Mouse (Mus musculus): ENCODE results near the gene Pou3f1. TPM values are rescaled to one million over a fixed set of nuclear protein-coding genes. Genes with fewer than 3 reads are reported as not detected.

Gene Pou3f1
- total and polyA plus RNA-seq, 3 experiments, result 0.04 to 0.16 (median 0.08) TPM

DNA sequence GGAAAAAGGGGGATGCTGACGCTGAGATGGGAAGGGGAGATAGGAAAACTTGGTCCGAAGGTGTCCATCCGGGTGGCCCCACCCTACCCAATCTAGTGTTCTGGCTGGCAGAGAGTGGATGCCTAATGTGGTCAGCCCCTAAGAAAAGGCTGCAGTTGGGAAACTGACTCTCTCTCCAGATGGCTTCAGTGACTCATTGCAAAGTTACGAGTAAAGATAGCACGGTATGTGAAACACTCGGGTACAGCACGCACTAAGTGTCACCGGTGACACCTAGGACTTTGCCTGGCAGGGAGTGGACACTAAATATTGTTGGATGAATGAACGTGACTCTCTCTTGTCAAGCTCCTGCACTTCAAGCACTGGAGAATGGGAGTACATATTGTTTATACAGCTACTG, 12.7 kb upstream of the Pou3f1 start:
- H3K4me1 ChIP-seq (ENCODE audit: control insufficient read depth, insufficient read depth, low read length), result peaks cover 4% of the 10 kb centered on the region; the same call in 1 of the 2 replicates
- H3K79me2 ChIP-seq (replicated peaks; ENCODE audit: control insufficient read depth, insufficient read depth, low read length), result no peaks in the 10 kb centered on the region
- H3K9ac ChIP-seq (ENCODE audit: low read depth, low read length), result no peak overlapping the region
- no peaks in the 10 kb centered on the region for H3K36me3 ChIP-seq (ENCODE audit: control insufficient read depth, insufficient read depth, low read length)
- no peaks in the 10 kb centered on the region for H3K27me3 ChIP-seq (ENCODE audit: control insufficient read depth, insufficient read depth, low read length)
- no peak overlapping the region for H3K27ac ChIP-seq
- intact Hi-C loops (cut with DNase I), result no loop called here
- no peak overlapping the region for H3K4me3 ChIP-seq
- 59% methylated on average over 9 of the region's 9 CpGs for WGBS
- TF ChIP-seq POLR2A (IDR thresholded peaks at IDR 0.05; ENCODE audit: insufficient read depth, low read depth, low read length) (no peak), CTCF (IDR thresholded peaks at IDR 0.05) (no peak), EP300 (IDR thresholded peaks at IDR 0.05; ENCODE audit: insufficient read depth, low read depth, low read length) (peak; percentile 48; the same call in 1 of the 2 replicates)
- DNase-seq, result no peak

DNA sequence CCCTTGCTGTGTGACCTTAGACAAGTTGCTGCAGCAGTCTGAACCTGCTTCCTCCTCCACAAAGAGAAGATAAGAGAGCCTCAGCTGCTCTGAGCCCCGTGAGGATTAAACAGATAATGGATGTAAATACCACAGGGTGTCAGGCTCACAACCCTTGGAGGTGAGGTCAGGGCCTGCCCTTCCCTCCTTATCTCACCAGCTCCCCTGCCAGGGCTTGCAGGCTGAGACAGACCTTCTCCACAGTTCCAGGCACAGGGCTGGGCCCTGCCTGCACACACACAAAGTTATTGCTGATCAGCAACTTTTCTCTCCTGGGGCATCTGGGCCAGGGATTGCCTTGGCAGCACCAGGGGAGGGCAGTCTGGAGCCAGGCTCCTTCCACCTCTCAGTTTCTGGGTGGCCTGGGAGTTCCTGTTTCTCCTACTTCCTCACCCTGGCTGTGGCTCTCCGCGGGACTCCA, 11.6 kb upstream of the Pou3f1 start:
- WGBS, result 32% methylated on average over 3 of the region's 3 CpGs
- Histone ChIP-seq H3K27ac (no peak overlapping the region), H3K36me3 (ENCODE audit: control insufficient read depth, insufficient read depth, low read length) (no peaks in the 10 kb centered on the region), H3K79me2 (replicated peaks; ENCODE audit: control insufficient read depth, insufficient read depth, low read length) (no peaks in the 10 kb centered on the region), H3K27me3 (ENCODE audit: control insufficient read depth, insufficient read depth, low read length) (no peaks in the 10 kb centered on the region), H3K4me1 (ENCODE audit: control insufficient read depth, insufficient read depth, low read length) (peaks cover 4% of the 10 kb centered on the region; the same call in 1 of the 2 replicates), H3K9ac (ENCODE audit: low read depth, low read length) (no peak overlapping the region), H3K4me3 (no peak overlapping the region)
- TF ChIP-seq CTCF (IDR thresholded peaks at IDR 0.05) (peak; percentile 41), POLR2A (IDR thresholded peaks at IDR 0.05; ENCODE audit: insufficient read depth, low read depth, low read length) (no peak)
- DNase-seq, result peak; percentile 23 to 42
- intact Hi-C loops (cut with DNase I), result no loop called here

DNA sequence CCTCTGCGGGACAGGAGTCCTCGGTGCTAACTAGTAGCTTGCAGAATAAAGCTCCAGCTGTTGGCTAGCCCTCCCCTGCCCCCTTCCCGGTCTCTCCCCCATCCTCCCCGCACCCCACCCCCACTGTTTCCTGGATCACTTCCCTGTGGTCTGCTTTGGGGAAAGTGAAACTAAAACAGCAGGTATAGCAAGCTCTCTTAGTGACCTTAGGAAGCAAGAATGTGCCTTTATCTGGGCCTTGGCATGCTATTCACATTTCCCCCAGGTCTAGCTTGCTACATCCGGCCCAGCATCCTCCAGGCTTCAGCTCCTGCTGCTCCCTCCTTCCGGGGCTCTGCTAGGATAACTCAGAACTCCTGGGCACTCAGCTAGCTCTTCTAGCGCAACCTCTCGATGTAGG, 10.0 kb upstream of the Pou3f1 start:
- no peaks in the 10 kb centered on the region for H3K79me2 ChIP-seq (replicated peaks; ENCODE audit: control insufficient read depth, insufficient read depth, low read length)
- no peaks in the 10 kb centered on the region for H3K36me3 ChIP-seq (ENCODE audit: control insufficient read depth, insufficient read depth, low read length)
- intact Hi-C loops (cut with DNase I), result no loop called here
- H3K4me3 ChIP-seq, result peak overlapping the region; percentile 25; the same call in 1 of the 2 replicates
- peak overlapping the region; percentile 31; the same call in 1 of the 2 replicates for H3K27ac ChIP-seq
- DNase-seq, result peak; percentile 24 to 37
- TF ChIP-seq EP300 (IDR thresholded peaks at IDR 0.05; ENCODE audit: insufficient read depth, low read depth, low read length), result no peak
- TF ChIP-seq POLR2A (IDR thresholded peaks at IDR 0.05; ENCODE audit: insufficient read depth, low read depth, low read length), result no peak
- TF ChIP-seq CTCF (IDR thresholded peaks at IDR 0.05), result no peak
- WGBS, result 11% methylated on average over 8 of the region's 8 CpGs
- H3K9ac ChIP-seq (ENCODE audit: low read depth, low read length), result no peak overlapping the region; the same call in 1 of the 2 replicates
- peaks cover 4% of the 10 kb centered on the region; the same call in 1 of the 2 replicates for H3K4me1 ChIP-seq (ENCODE audit: control insufficient read depth, insufficient read depth, low read length)
- H3K27me3 ChIP-seq (ENCODE audit: control insufficient read depth, insufficient read depth, low read length), result no peaks in the 10 kb centered on the region

DNA sequence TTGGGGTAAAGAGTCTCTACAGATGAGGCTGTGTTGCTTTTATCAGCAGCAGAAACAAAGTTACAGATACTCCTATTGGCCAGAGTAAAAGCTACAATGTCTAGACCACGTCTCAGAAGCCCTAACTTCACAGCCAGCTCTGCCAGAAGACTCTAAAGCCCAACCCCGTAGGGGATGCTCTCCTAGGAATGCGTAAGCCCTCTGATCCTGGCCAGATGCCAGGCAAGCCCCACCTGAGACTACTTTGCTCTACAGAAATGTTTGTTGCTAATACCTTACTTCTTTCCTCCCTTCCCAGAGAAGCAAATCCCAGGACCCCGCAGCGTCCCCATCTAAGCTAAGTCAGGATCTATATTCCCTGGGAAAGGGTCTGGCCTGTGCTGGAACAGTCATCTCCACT, 8.7 kb upstream of the Pou3f1 start:
- intact Hi-C loops (cut with DNase I), result no loop called here
- H3K27ac ChIP-seq, result no peak overlapping the region
- 59% methylated on average over 5 of the region's 5 CpGs for WGBS

DNA sequence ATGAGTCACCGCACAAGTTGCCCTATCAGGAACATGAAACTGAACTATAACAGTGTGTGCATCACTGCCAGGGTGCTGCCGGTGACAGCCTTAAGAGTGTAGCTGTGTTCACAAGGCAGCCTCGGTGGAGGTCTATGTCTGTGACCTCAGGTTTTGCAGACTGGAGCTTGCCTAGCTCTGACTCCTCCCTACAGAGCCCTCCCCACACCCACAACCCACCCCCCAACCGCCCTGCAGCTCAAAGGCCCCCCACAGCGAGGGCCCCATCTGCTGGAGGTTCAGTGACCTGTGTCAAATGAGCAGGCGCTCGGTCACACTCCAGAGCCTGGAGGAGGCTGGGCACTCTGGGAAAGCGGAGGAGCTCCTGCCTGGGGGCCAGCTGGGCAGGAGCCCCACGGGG, 3.7 kb upstream of the Pou3f1 start:
- H3K4me3 ChIP-seq, result no peak overlapping the region
- H3K79me2 ChIP-seq (replicated peaks; ENCODE audit: control insufficient read depth, insufficient read depth, low read length), result no peaks in the 10 kb centered on the region
- H3K27ac ChIP-seq, result no peak overlapping the region
- H3K4me1 ChIP-seq (ENCODE audit: control insufficient read depth, insufficient read depth, low read length), result no peaks in the 10 kb centered on the region
- no peak for DNase-seq
- H3K36me3 ChIP-seq (ENCODE audit: control insufficient read depth, insufficient read depth, low read length), result no peaks in the 10 kb centered on the region
- WGBS, result 7% methylated on average over 9 of the region's 9 CpGs
- TF ChIP-seq POLR2A (IDR thresholded peaks at IDR 0.05; ENCODE audit: insufficient read depth, low read depth, low read length) (no peak), CTCF (IDR thresholded peaks at IDR 0.05) (peak; percentile 18)
- H3K27me3 ChIP-seq (ENCODE audit: control insufficient read depth, insufficient read depth, low read length), result peaks cover 6% of the 10 kb centered on the region
- no peak overlapping the region for H3K9ac ChIP-seq (ENCODE audit: low read depth, low read length)
- intact Hi-C loops (cut with DNase I), result no loop called here

More for the DNA sequence above, 8.7 kb upstream of the Pou3f1 start:
- H3K27me3 ChIP-seq (ENCODE audit: control insufficient read depth, insufficient read depth, low read length), result no peaks in the 10 kb centered on the region
- TF ChIP-seq CTCF (IDR thresholded peaks at IDR 0.05), result no peak
- no peak for TF ChIP-seq EP300 (IDR thresholded peaks at IDR 0.05; ENCODE audit: insufficient read depth, low read depth, low read length)
- TF ChIP-seq POLR2A (IDR thresholded peaks at IDR 0.05; ENCODE audit: insufficient read depth, low read depth, low read length), result no peak
- H3K4me3 ChIP-seq, result no peak overlapping the region
- DNase-seq, result no peak
- no peaks in the 10 kb centered on the region for H3K79me2 ChIP-seq (replicated peaks; ENCODE audit: control insufficient read depth, insufficient read depth, low read length)
- no peak overlapping the region for H3K9ac ChIP-seq (ENCODE audit: low read depth, low read length)
- H3K4me1 ChIP-seq (ENCODE audit: control insufficient read depth, insufficient read depth, low read length), result peaks cover 4% of the 10 kb centered on the region; the same call in 1 of the 2 replicates
- H3K36me3 ChIP-seq (ENCODE audit: control insufficient read depth, insufficient read depth, low read length), result no peaks in the 10 kb centered on the region

DNA sequence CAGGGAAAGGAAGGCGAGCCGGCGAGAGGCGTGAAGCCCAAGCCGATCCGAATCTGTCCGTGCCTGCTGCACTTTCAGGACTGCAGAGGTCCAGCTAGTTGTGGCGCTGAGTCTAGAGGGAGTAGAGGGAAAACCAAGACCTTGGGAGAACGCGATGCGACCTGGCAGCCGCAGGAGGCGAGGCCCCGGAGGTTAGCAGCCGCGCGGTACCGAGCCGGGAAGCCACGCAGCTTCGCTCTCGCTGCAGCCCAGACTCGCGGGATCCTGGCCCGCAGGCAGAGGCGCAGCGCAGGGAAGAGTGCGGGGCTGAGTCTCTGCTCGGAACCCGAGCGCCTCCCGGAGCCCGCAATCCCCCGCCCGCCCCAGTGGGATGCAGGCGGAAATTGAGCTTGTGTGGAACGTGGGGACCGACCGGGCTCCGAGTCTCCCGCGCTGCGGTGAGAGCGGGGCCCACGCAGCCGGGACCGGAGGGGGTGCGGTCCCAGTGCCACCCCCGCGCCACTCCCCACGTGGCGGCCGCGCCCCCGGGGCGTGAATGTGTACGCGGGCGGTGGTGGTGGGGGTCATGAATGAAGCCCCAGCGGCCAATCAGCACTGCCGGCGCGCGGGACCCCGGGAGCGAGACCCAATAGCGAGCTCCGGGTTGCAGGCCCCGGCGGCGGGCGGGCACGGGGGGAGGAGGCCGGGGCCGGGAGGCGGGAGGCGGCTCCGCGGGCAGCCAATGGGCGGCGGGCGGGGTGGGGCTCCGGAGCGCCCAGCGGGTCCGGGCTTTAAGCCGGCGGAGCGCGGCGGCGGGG, 445 bp downstream of the Pou3f1 start:
- peaks cover 33% of the 10 kb centered on the region for H3K27me3 ChIP-seq (ENCODE audit: control insufficient read depth, insufficient read depth, low read length)
- no peaks in the 10 kb centered on the region for H3K36me3 ChIP-seq (ENCODE audit: control insufficient read depth, insufficient read depth, low read length)
- peak overlapping the region; percentile 66 for H3K9ac ChIP-seq (ENCODE audit: low read depth, low read length)
- no peaks in the 10 kb centered on the region; the same call in none of the 2 replicates for H3K4me1 ChIP-seq (ENCODE audit: control insufficient read depth, insufficient read depth, low read length)
- no peak for TF ChIP-seq EP300 (IDR thresholded peaks at IDR 0.05; ENCODE audit: insufficient read depth, low read depth, low read length)
- TF ChIP-seq POLR2A (IDR thresholded peaks at IDR 0.05; ENCODE audit: insufficient read depth, low read depth, low read length), result no peak
- no peak for TF ChIP-seq CTCF (IDR thresholded peaks at IDR 0.05)
- H3K4me3 ChIP-seq, result peak overlapping the region; percentile 54
- peak; percentile 84 to 86 for DNase-seq
- H3K27ac ChIP-seq, result no peak overlapping the region
- 4% methylated on average over 92 of the region's 92 CpGs for WGBS
- no peaks in the 10 kb centered on the region for H3K79me2 ChIP-seq (replicated peaks; ENCODE audit: control insufficient read depth, insufficient read depth, low read length)
- intact Hi-C loops (cut with DNase I), result no loop called here
